Mouse (Mus musculus) lung, postnatal 0 days (tissue): ENCODE measurements at regions not wholly inside any gene's neighbourhood (a gene's known extent, or its start where the extent isn't known, plus 50 kb on each side); places are given as distances from the start of the nearest gene placed in this dataset.

Experiments used
- CTCF ChIP-seq: IDR thresholded peaks from 2 replicates; pipeline ENCODE4 v1.5.1; 2016; ENCODE audit warnings: antibody characterized with exemption, mild to moderate bottlenecking
- EP300 ChIP-seq: IDR thresholded peaks from 2 replicates; pipeline ENCODE4 v1.6.1; 2016; ENCODE audit warnings: antibody characterized with exemption, mild to moderate bottlenecking, control low read depth

- TF ChIP-seq CTCF (no peak), EP300 (no peak)
Measured at GRCm38 (mm10) chr11:27721346-27721745, 618.3 kb downstream of the Gm6685 start.
